Mouse (Mus musculus) liver, adult 2 months (tissue): ENCODE measurements around the gene Ppp1r12a. TPM values are rescaled to one million over a fixed set of nuclear protein-coding genes. Genes with fewer than 3 reads are reported as not detected.

Source experiments
- DNase-seq: peaks from one replicate; pipeline ENCODE4 v3.0.0-alpha.2; 2011; ENCODE audit warnings: low read depth, low spot score; ENCODE audit errors: extremely low read depth
- H3K27ac ChIP-seq: fragments of 200-500 bp; replicated peaks from 2 replicates; pipeline ENCODE4 v1.5.1; 2012; ENCODE audit warnings: low read depth, mild to moderate bottlenecking, control low read depth, inconsistent platforms, low read length; ENCODE audit not compliant: insufficient read depth
- H3K27me3 ChIP-seq: fragments of 200-500 bp; 2 replicates; pipeline ENCODE4 v1.6.1; 2012; ENCODE audit warnings: mild to moderate bottlenecking, moderate library complexity, low read length, inconsistent platforms; ENCODE audit not compliant: control insufficient read depth, insufficient read depth
- H3K36me3 ChIP-seq: fragments of 200-500 bp; 2 replicates; pipeline ENCODE4 v1.6.1; 2012; ENCODE audit warnings: low read length, inconsistent platforms; ENCODE audit not compliant: control insufficient read depth, insufficient read depth
- H3K4me1 ChIP-seq: fragments of 200-500 bp; 2 replicates; pipeline ENCODE4 v1.6.1; 2011; ENCODE audit warnings: low read length; ENCODE audit not compliant: control insufficient read depth, insufficient read depth
- H3K4me3 ChIP-seq: fragments of 200-500 bp; 2 replicates; pipeline ENCODE4 v1.5.1; 2011; ENCODE audit warnings: low read depth, mild to moderate bottlenecking, control low read depth, low read length, moderate library complexity; ENCODE audit not compliant: insufficient read depth
- H3K79me2 ChIP-seq: fragments of 200-500 bp; 2 replicates; pipeline ENCODE4 v1.6.1; 2012; ENCODE audit warnings: inconsistent platforms, mild to moderate bottlenecking, low read length, moderate library complexity; ENCODE audit not compliant: control insufficient read depth, insufficient read depth
- H3K9ac ChIP-seq: fragments of 200-500 bp; 2 replicates; pipeline ENCODE4 v1.6.1; 2012; ENCODE audit warnings: low read depth, mild to moderate bottlenecking, control low read depth, inconsistent platforms, low read length
- CTCF ChIP-seq: fragments of 200-500 bp; IDR thresholded peaks from 2 replicates; pipeline ENCODE4 v1.5.1; 2011; ENCODE audit warnings: low read depth, low read length, control low read depth
- POLR2A ChIP-seq: fragments of 200-500 bp; IDR thresholded peaks from 2 replicates; pipeline ENCODE4 v1.6.1; 2011; ENCODE audit warnings: low read length, control low read depth; ENCODE audit not compliant: insufficient read depth; ENCODE audit errors: extremely low read depth
- WGBS: fragments of 180-500 bp; shearing (Covaris S2); methylation state at CpG from one replicate; pipeline ENCODE4 v1.1.7; 2018; 5-methylcytosine and 5-hydroxymethylcytosine counted together
- polyA plus RNA-seq: library from polyadenylated mRNA; depleted of rRNA; stranded (reverse); fragments of >200 nt; gene quantifications from 2 replicates; pipeline ENCODE4 v1.2.3, GENCODE M21; 2012
- total RNA-seq: library from RNA; depleted of rRNA; stranded (reverse); fragments of >200 nt; gene quantifications from 2 replicates; pipeline ENCODE4 v1.2.3, GENCODE M21; 2014

The Ppp1r12a gene
- total and polyA plus RNA-seq, 2 experiments, result 5.5 to 38.5 TPM

DNA sequence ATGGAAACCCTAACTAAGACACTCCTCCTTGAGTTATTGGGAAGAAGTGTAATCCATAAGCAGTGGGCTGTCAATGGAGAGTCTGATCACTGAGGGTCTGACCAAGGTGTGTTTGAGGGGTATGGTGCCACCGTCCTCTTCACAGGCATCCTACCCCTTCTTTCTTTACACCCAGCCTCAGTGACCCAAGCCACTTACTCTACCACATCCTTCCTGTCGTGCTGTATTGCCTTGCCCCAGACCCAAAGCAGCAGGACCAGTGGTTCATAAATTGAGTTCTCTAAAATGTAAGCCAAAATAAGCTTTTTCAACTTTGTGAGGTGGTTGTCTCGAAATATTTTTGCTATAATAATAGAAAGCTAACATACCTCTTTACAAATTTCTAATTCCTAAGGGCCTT is 22.2 kb upstream of the Ppp1r12a start:
- H3K27ac ChIP-seq, result no peak overlapping the region
- H3K9ac ChIP-seq, result no peak overlapping the region
- no peak for DNase-seq
- no peaks in the 10 kb centered on the region for H3K4me1 ChIP-seq
- no peak for TF ChIP-seq POLR2A
- TF ChIP-seq CTCF, result no peak
- H3K4me3 ChIP-seq, result no peak overlapping the region
- no peaks in the 10 kb centered on the region for H3K79me2 ChIP-seq
- H3K36me3 ChIP-seq, result no peaks in the 10 kb centered on the region
- no peaks in the 10 kb centered on the region for H3K27me3 ChIP-seq
- 83% methylated on average over 3 of the region's 3 CpGs for whole genome bisulfite sequencing

DNA sequence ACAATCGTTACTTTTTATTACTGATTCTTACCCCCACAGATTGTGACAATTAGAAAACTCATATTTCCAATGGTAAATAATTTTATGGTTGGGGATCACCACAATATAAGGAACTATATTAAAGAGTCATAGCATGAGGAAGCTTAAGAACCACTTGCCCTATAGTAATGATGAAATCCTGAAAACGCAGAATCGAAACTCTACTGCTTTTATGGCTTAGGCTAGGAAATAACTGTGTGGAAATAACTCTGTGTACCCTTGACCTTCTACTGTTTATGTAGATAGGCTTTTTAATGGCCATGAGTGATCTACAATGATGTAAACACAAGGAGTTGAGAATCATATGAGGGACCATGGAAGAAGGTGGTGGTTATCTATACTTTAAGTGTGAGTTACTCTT is 21.3 kb upstream of the Ppp1r12a start:
- no peaks in the 10 kb centered on the region for H3K36me3 ChIP-seq
- DNase-seq, result no peak
- H3K4me3 ChIP-seq, result no peak overlapping the region
- H3K27me3 ChIP-seq, result no peaks in the 10 kb centered on the region
- no peak overlapping the region for H3K27ac ChIP-seq
- no peaks in the 10 kb centered on the region for H3K4me1 ChIP-seq
- no peaks in the 10 kb centered on the region for H3K79me2 ChIP-seq
- H3K9ac ChIP-seq, result no peak overlapping the region
- TF ChIP-seq CTCF (no peak), POLR2A (no peak)
- WGBS, result 88% methylated on average over 3 of the region's 3 CpGs

DNA sequence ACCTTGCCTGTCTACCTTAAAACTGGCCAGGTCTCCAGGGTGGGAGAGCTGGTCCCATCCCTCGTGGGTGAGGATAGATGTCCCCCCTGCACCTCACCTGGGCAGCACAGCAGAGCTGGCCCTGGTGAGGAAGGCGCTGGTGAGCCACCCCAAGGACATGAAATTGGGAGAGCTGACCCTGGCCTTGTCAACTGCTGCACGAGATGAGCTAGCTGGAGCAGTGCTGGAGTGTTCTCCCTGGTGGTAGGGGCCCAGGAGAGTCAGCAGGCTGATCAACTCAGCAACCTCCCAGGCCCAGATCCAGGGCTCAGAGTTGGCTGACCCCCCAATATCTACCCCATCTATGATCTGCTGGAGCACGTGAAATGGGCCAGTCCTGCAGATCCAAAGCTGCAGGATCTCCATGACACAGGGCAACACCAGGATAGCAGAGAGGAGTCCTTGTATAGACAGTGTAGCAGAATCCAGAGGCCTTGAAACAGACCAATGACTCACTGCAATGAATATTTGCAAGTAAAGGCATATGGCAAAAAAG is 17.9 kb upstream of the Ppp1r12a start:
- Histone ChIP-seq H3K79me2 (no peaks in the 10 kb centered on the region), H3K4me3 (no peak overlapping the region), H3K36me3 (no peaks in the 10 kb centered on the region), H3K4me1 (peaks cover 2% of the 10 kb centered on the region), H3K9ac (no peak overlapping the region), H3K27me3 (no peaks in the 10 kb centered on the region), H3K27ac (no peak overlapping the region)
- DNase-seq, result no peak
- WGBS, result 82% methylated on average over 4 of the region's 4 CpGs
- TF ChIP-seq CTCF (no peak), POLR2A (no peak)

DNA sequence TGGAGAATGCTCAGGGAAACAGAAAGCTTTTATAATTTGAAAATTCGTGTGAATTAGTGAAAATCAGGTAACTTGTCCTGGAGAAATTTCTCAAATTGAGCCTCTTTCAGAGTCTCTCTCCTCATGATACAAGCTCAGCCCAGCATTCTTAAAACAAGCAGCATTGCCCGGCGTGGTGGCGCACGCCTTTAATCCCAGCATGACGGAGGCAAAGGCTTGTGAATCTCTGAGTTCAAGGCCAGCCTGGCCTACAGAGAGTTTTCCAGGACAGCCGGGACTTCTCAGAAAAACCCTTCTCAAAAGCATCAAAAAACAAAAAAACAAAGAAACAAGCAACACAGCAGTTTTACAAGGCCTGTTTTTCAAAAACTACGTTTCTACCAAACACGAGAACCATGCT is 16.3 kb upstream of the Ppp1r12a start:
- Histone ChIP-seq H3K4me1 (peaks cover 2% of the 10 kb centered on the region), H3K9ac (no peak overlapping the region), H3K36me3 (no peaks in the 10 kb centered on the region), H3K27me3 (no peaks in the 10 kb centered on the region), H3K79me2 (no peaks in the 10 kb centered on the region), H3K27ac (no peak overlapping the region), H3K4me3 (no peak overlapping the region)
- TF ChIP-seq POLR2A (no peak), CTCF (no peak)
- WGBS, result 92% methylated on average over 9 of the region's 9 CpGs
- DNase-seq, result no peak

DNA sequence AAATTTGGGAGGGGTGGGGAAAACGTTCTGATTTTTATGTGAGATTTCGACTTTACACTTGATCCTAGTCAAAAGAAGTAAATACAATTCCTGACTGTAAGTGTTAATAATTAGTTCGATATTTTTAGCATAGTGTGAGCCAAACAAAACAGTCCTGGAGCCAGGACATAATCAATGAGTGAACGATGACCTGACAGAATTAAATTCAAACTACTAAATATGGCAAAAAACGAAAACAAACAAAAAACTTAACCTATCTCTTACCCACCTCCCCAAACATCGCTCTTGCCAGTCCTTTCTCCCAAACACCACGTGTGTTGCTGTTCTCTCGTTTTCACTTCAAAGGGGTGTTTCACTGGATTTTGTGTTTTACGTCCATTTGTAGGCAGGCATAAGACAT is 15.0 kb upstream of the Ppp1r12a start:
- Histone ChIP-seq H3K4me3 (peak overlapping the region; percentile 27), H3K4me1 (peaks cover 2% of the 10 kb centered on the region), H3K79me2 (no peaks in the 10 kb centered on the region), H3K9ac (0 out of 2 replicates have a peak overlapping the region, but pooled peaks have one; percentile 5), H3K27me3 (no peaks in the 10 kb centered on the region), H3K36me3 (no peaks in the 10 kb centered on the region), H3K27ac (no peak overlapping the region)
- peak; percentile 90 for DNase-seq
- WGBS, result 22% methylated on average over 9 of the region's 9 CpGs
- no peak for TF ChIP-seq POLR2A
- TF ChIP-seq CTCF, result no peak

DNA sequence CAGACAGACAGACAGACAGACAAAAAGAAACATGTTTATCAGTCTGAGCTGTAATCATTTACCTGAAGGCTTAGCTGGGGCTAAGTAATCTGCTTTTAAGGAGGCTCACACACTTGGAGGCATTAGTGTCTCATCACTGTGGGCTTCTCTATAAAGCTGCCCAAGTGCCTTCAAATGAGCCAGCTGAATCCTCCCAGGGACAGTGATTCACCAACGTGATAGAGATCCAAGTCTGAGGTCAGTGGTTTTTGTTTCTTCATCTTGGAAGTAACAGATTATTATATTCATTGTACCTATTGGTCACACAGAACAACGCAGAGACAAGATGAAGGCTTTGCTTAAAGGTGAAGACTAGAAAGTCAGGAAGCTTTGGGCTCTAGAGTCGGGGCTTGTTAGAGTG is 8.7 kb upstream of the Ppp1r12a start:
- Histone ChIP-seq H3K36me3 (no peaks in the 10 kb centered on the region), H3K9ac (no peak overlapping the region), H3K4me3 (no peak overlapping the region), H3K27ac (no peak overlapping the region), H3K79me2 (no peaks in the 10 kb centered on the region), H3K27me3 (no peaks in the 10 kb centered on the region), H3K4me1 (no peaks in the 10 kb centered on the region)
- WGBS, result 86% methylated on average over 3 of the region's 3 CpGs
- no peak for TF ChIP-seq CTCF
- no peak for TF ChIP-seq POLR2A
- DNase-seq, result no peak
